Mouse (Mus musculus) C2C12 (cell line): Measurements from ENCODE around the gene Gm21885. TPM values are rescaled to one million over a fixed set of nuclear protein-coding genes. Genes with fewer than 3 reads are reported as not detected.
A peak's percentile ranks its signal among the peaks of the same experiment; 100 is the strongest.

Experiments
- H3K27me3 ChIP-seq: one replicate; pipeline ENCODE4 v1.6.1; 2011; ENCODE audit not compliant: control insufficient read depth, insufficient read depth, insufficient read length
- H3K36me3 ChIP-seq: one replicate; pipeline ENCODE4 v1.6.1; 2011; ENCODE audit not compliant: control insufficient read depth, insufficient read depth
- H3K4me3 ChIP-seq: one replicate; pipeline ENCODE4 v1.5.1; 2011; ENCODE audit warnings: mild to moderate bottlenecking, control low read depth; ENCODE audit not compliant: poor library complexity, insufficient read depth, severe bottlenecking
- H3K79me2 ChIP-seq: one replicate; pipeline ENCODE4 v1.6.1; 2011; ENCODE audit not compliant: control insufficient read depth, insufficient read depth
- H3K79me3 ChIP-seq: one replicate; pipeline ENCODE4 v1.6.1; 2011; ENCODE audit warnings: low read depth, control low read depth
- H3ac ChIP-seq: one replicate; pipeline ENCODE3; 2011; ENCODE audit warnings: low read depth; ENCODE audit not compliant: control insufficient read depth, insufficient read length
- CEBPB ChIP-seq: IDR thresholded peaks from one replicate; pipeline ENCODE4 v1.6.1; 2011; ENCODE audit warnings: low read depth, mild to moderate bottlenecking, control low read depth, moderate library complexity
- CTCF ChIP-seq: IDR thresholded peaks from one replicate; pipeline ENCODE4 v1.5.1; 2011; ENCODE audit not compliant: control insufficient read depth, insufficient read depth, insufficient read length
- FOSL1 ChIP-seq: IDR thresholded peaks from one replicate; pipeline ENCODE4 v1.8.0; 2011; ENCODE audit warnings: mild to moderate bottlenecking, low read length; ENCODE audit not compliant: poor library complexity, insufficient read depth, severe bottlenecking
- MAX ChIP-seq: IDR thresholded peaks from one replicate; pipeline ENCODE4 v1.6.1; 2011; ENCODE audit warnings: mild to moderate bottlenecking, control low read depth
- MYOD1 ChIP-seq: IDR thresholded peaks from one replicate; pipeline ENCODE4 v1.6.1; 2011; ENCODE audit warnings: low read depth; ENCODE audit not compliant: control insufficient read depth, insufficient read length
- MYOG ChIP-seq: IDR thresholded peaks from one replicate; pipeline ENCODE4 v1.6.1; 2011; ENCODE audit not compliant: control insufficient read depth, insufficient read length; ENCODE audit errors: extremely low read depth
- USF1 ChIP-seq: IDR thresholded peaks from one replicate; pipeline ENCODE4 v1.6.1; 2011; ENCODE audit warnings: low read depth, mild to moderate bottlenecking, control low read depth, moderate library complexity
- polyA plus RNA-seq: library from polyadenylated mRNA; unstranded; fragments of >200 nt; fragmentation: generic; extraction: Trizol; gene quantifications from one replicate; pipeline ENCODE4 v1.2.1, GENCODE M21; 2012; ENCODE audit warnings: missing spikeins

The Gm21885 gene
- polyA plus RNA-seq, 1 experiment: not detected

DNA sequence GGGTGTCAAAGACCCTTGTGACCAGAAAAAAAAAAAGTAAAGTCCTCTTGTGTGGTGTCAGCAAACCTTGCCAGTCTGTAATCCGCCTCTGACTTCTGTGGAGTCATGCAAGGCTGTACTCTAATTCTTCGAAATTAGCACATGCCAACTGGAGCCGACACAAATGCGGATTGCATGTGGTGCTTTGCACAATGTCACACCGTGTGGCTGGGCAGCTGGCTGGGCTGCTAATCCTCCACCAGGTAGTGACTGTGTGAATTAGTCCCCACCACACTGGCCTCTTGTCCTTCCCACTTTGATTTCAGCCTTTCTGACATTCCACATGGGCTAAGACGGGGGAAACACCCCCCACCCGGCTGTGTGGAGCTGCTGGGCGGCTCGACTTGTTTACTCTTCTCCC is 42.0 kb upstream of the Gm21885 start:
- Histone ChIP-seq H3ac (no peak overlapping the region), H3K36me3 (no peaks in the 10 kb centered on the region), H3K27me3 (no peaks in the 10 kb centered on the region), H3K79me2 (no peaks in the 10 kb centered on the region), H3K4me3 (no peak overlapping the region), H3K79me3 (no peaks in the 10 kb centered on the region)
- TF ChIP-seq MYOD1 (no peak), CEBPB (no peak), USF1 (no peak), MAX (no peak), FOSL1 (no peak), MYOG (no peak), CTCF (no peak)

DNA sequence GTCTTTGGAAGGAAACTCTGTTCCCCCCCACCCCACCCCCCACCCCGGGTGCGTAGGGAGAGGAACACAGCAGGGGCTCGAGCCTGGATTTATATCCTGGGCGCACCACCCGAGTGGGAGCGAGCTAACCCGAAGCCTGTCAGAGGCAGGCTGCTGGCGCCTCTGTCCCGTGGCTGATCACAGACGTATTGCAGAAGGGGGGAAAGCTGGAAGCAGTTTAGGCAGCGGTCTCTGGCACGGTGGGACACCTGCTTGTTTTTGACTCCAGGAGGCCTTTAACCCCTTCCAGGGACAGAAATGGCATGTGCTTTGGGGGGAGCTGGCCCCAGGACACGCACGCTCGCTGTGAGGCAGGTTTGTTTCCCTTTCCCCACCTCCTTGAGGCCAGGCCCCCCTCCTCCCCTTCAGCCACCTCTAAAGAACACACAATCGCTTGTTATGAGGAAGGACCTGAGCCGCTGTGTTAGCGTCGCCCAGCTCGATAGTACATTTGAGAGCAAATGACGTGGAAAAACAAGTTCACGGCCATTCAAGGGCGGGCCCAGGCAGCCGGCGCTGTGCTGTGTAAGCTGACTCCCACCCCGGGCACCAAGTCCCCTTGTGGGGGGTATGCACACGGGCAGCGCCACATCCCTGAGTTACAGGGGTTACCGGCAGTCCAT is 38.8 kb upstream of the Gm21885 start:
- H3K36me3 ChIP-seq: no peaks in the 10 kb centered on the region
- TF ChIP-seq FOSL1 (no peak), MYOG (no peak), CEBPB (no peak), MYOD1 (no peak)
- no peak overlapping the region for H3ac ChIP-seq
- H3K4me3 ChIP-seq: no peak overlapping the region
- H3K79me2 ChIP-seq: no peaks in the 10 kb centered on the region
- H3K79me3 ChIP-seq: no peaks in the 10 kb centered on the region
- no peaks in the 10 kb centered on the region for H3K27me3 ChIP-seq

DNA sequence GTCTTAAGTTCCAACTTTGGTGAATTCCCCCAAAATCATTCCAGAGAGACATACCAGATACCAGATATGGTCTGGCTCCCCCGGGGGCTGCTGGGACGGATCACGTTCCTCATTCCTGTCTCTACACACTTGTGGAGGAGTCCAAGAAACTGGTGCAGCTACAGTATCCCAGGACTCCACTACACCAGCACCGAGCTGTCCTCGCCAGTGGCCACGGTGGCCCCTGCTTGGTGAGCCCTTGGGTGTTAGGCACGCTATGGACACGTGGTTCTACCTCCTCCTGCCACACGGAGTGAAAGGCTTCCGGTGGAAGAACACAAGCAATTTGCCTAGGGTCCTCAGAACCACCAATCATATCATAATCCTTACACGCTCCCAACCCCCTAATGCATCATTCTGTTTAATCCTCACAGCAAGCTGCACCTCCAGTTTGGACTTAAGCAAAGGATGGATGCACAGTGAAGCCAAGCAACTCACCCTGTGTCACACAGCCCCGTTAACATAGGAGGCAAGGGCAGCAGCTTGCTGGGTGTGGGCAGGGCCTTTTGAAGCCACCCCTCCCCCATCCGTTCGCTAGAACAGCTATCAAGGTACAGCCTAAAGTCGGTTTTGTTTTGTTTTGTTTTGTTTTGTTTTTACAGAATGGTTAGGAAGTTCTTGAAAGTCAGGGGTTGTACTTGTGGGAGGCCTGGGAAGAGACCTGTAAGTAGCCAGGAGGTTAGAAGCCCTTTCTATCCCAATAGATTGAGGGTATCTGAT is 38.1 kb upstream of the Gm21885 start:
- no peaks in the 10 kb centered on the region for H3K79me2 ChIP-seq
- no peak for TF ChIP-seq CTCF
- TF ChIP-seq MAX: no peak
- TF ChIP-seq CEBPB: no peak
- no peak for TF ChIP-seq MYOD1
- no peak for TF ChIP-seq USF1
- TF ChIP-seq FOSL1: no peak
- no peak for TF ChIP-seq MYOG
- no peaks in the 10 kb centered on the region for H3K79me3 ChIP-seq
- H3K4me3 ChIP-seq: no peak overlapping the region
- H3K36me3 ChIP-seq: no peaks in the 10 kb centered on the region
- H3K27me3 ChIP-seq: no peaks in the 10 kb centered on the region
- H3ac ChIP-seq: no peak overlapping the region

DNA sequence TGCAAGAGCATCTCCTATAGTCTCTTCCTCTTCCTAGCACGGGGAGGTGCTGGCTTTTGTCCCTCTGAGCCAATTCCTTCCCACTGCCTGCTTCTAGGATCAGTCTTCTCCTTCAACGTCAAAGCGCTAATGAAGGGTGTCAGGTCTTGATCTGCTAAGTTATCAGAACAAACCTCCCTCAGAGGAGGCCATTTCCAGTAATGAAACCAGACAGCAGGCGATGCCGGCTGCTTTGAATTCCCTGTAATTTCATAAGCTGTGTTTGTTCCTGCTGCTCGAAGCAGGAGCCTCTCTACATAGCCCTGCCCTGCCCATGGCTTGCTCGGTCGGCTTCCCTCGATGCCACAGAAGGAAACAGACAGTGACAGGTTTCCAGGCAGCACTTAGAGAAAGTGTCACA is 37.3 kb upstream of the Gm21885 start:
- TF ChIP-seq CTCF (no peak), MAX (no peak), MYOG (no peak), USF1 (no peak), MYOD1 (no peak), FOSL1 (no peak), CEBPB (no peak)
- Histone ChIP-seq H3K36me3 (no peaks in the 10 kb centered on the region), H3ac (no peak overlapping the region), H3K79me2 (no peaks in the 10 kb centered on the region), H3K79me3 (no peaks in the 10 kb centered on the region), H3K27me3 (no peaks in the 10 kb centered on the region), H3K4me3 (no peak overlapping the region)

DNA sequence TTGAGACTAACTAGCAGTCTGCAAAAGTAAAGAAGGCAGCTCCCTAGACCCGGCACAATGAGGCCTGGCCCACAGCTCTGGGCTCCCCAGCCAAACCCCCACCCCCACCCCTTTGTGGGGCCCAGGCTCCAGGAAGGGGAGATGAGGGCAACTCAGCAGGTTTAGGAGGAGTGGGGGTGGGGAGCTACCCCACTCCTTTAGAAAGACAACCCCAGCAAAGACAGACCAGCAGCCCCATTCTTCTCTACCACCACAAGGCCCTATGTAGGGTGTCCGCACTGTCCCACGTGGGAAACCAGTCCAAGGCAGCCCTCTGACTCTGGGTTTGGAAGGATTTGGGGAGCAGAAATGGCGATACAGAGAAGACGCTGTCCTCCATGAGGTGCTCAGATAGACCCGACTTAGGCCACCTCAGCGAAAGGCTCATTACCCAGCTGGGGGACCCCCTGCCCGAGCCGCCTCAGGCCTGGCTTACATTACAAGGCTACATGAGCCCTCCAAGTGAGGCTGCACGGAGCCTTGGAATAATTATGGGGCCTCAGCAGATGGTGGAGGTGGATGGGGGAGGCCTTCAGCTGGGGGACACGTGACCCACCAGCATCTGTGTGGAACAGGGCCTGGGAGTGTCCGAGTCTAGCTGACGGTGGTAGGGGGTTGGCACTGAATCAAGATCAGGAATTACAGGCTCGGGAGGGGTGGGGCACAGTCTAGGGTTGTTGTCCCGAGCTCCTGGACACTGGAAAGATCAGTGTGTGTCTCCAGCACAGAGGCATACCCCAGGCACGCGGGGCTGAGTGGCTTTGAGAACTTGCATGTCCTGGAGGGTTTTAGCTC is 35.5 kb upstream of the Gm21885 start, which contains the start of gene Wfikkn2:
TSS of gene Wfikkn2 (minus strand) at position 51 of the 834 bp plus-strand sequence.
- no peaks in the 10 kb centered on the region for H3K36me3 ChIP-seq
- no peak within 1 kb of the TSS for H3K4me3 ChIP-seq
- no peak for TF ChIP-seq CEBPB
- no peak for TF ChIP-seq FOSL1
- no peak for TF ChIP-seq MYOD1
- TF ChIP-seq USF1: peak; percentile 47
- no peak for TF ChIP-seq MAX
- no peak for TF ChIP-seq MYOG
- TF ChIP-seq CTCF: no peak
- no peaks in the 10 kb centered on the region for H3K79me3 ChIP-seq
- no peaks in the 10 kb centered on the region for H3K27me3 ChIP-seq
- no peaks in the 10 kb centered on the region for H3K79me2 ChIP-seq
- no peak within 1 kb of the TSS for H3ac ChIP-seq
